Mouse (Mus musculus): ENCODE data around the gene Tmprss13. TPM values are rescaled to one million over a fixed set of nuclear protein-coding genes. Genes with fewer than 3 reads are reported as not detected.

The Tmprss13 gene
- total and polyA plus RNA-seq, 3 experiments: not detected

DNA sequence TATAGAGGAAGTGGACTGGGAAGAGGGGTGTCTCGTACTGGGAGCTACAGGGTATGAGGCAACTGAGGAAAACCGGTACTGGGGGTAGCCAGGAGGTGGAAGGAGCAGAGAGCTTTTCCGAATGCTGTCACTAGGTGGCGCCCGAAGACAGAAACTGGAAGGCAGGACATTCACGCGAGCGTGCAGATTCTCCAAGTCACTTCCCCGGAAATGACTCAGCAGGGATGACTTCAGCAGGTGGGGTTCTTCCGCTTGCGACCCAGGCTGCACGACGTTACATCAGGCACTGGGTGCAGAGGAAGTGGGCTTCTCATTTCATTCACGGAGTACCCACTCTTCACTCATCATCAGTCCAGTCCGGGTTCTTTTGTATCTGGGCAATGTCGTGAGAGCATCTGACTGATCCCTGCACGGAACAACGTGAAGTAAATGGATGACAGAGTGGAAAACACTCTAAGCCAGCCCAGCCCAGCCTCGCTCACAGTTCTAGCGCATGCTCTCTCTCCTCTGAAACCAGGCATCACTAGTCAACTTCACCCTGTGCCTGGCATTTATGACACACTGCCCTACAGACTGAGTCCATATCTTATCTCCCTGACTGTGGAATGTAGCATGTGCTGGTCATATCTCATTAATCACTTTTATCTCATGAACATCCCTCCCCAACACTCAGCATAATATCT lies 18.3 kb upstream of the Tmprss13 start:
- H3K36me3 ChIP-seq (replicated peaks in 1 of 2; ENCODE audit: control insufficient read depth in 1 of 2, insufficient read depth in 1 of 2, low read length in 1 of 2): no peaks in the 10 kb centered on the region
- H3K9me3 ChIP-seq (replicated peaks; ENCODE audit: low read length): no peaks in the 10 kb centered on the region
- peak overlapping the region; percentile 27; the same call in 1 of the 2 replicates for H3K4me2 ChIP-seq (ENCODE audit: insufficient read depth, low read depth, poor library complexity, severe bottlenecking)
- H3K79me2 ChIP-seq (replicated peaks; ENCODE audit: control insufficient read depth, extremely low read depth, insufficient read depth, poor library complexity, severe bottlenecking): no peaks in the 10 kb centered on the region
- in situ Hi-C loops (cut with MboI; ENCODE audit: low pct_ligation_motif_present, low pct_unique_long_range_greater_than_20kb, low sequenced_read_pairs) (loop anchor here (5.0 to 10.0 kb wide), 2 partner anchors 92 to 224 kb away; no protein-coding TSS in a partner anchor), dilution Hi-C loops (cut with MboI; ENCODE audit: extremely low pct_ligation_motif_present, extremely low pct_unique_long_range_greater_than_20kb, low sequenced_read_pairs) (no loop called here)
- H3K27me3 ChIP-seq (replicated peaks): no peaks in the 10 kb centered on the region
- peak overlapping the region; percentile 61 for H3K27ac ChIP-seq (ENCODE audit: insufficient read depth, low read depth)
- peak overlapping the region; percentile 20; the same call in 1 of the 2 replicates for H3K9ac ChIP-seq (ENCODE audit: insufficient read depth, low read depth)
- peak overlapping the region in 2 of 3 experiments; percentile 6 to 46 for H3K4me3 ChIP-seq (replicated peaks in 1 of 3; ENCODE audit: low read depth in 2 of 3, low read length in 2 of 3, poor library complexity in 1 of 3)
- DNase-seq (ENCODE audit: extremely low read depth): peak; percentile 96
- H3K4me1 ChIP-seq (ENCODE audit: control insufficient read depth in 1 of 2, insufficient read depth in 2 of 2): peaks cover 23 to 58% of the 10 kb centered on the region in 2 experiments
- TF ChIP-seq TCF12 (IDR thresholded peaks at IDR 0.05; ENCODE audit: low read depth, low read length): peak; percentile 65
- peak; percentile 68 for TF ChIP-seq HCFC1 (IDR thresholded peaks at IDR 0.05; ENCODE audit: low read depth, low read length)
- TF ChIP-seq POLR2A (IDR thresholded peaks at IDR 0.05; ENCODE audit: low read depth, low read length): peak; percentile 63
- no peak for TF ChIP-seq SIN3A (IDR thresholded peaks at IDR 0.05; ENCODE audit: low read length)
- TF ChIP-seq MEF2A (IDR thresholded peaks at IDR 0.05; ENCODE audit: borderline replicate concordance, low read depth, low read length): peak; percentile 54; the same call in 1 of the 2 replicates
- peak; percentile 77 for TF ChIP-seq SMC3 (IDR thresholded peaks at IDR 0.05; ENCODE audit: low read depth, low read length)
- TF ChIP-seq RAD21 (IDR thresholded peaks at IDR 0.05; ENCODE audit: low read depth, low read length): peak; percentile 89
- no peak for TF ChIP-seq PAX5 (IDR thresholded peaks at IDR 0.05; ENCODE audit: low read length)
- peak; percentile 79 for TF ChIP-seq JUND (conservative IDR thresholded peaks at IDR 0.05; ENCODE audit: low read depth, low read length)
- TF ChIP-seq MAZ (IDR thresholded peaks at IDR 0.05; ENCODE audit: low read depth, low read length): no peak
- peak; percentile 94 for TF ChIP-seq BHLHE40 (IDR thresholded peaks at IDR 0.05; ENCODE audit: low read depth, low read length)
- TF ChIP-seq RCOR1 (conservative IDR thresholded peaks at IDR 0.05; ENCODE audit: low read depth, low read length): no peak
- no peak for TF ChIP-seq GABPA (IDR thresholded peaks at IDR 0.05; ENCODE audit: insufficient replicate concordance, low read depth, low read length)
- TF ChIP-seq ZKSCAN1 (IDR thresholded peaks at IDR 0.05; ENCODE audit: borderline replicate concordance, low read depth, low read length): no peak
- no peak for TF ChIP-seq CHD1 (IDR thresholded peaks at IDR 0.05; ENCODE audit: low read depth, low read length)
- peak; percentile 64; the same call in 1 of the 2 replicates for TF ChIP-seq MAX (IDR thresholded peaks at IDR 0.05; ENCODE audit: low read length)
- no peak for TF ChIP-seq KAT2A (IDR thresholded peaks at IDR 0.05; ENCODE audit: insufficient replicate concordance, low read length)
- no peak for TF ChIP-seq EP300 (IDR thresholded peaks at IDR 0.05; ENCODE audit: low read length)
- peak; percentile 92 for TF ChIP-seq MAFK (IDR thresholded peaks at IDR 0.05; ENCODE audit: insufficient replicate concordance, low read length)
- peak; percentile 61; the same call in 1 of the 2 replicates for TF ChIP-seq MYC (IDR thresholded peaks at IDR 0.05; ENCODE audit: low read depth, low read length)
- TF ChIP-seq IRF4 (IDR thresholded peaks at IDR 0.05; ENCODE audit: low read depth, low read length): peak; percentile 77
- no peak for TF ChIP-seq POLR2AphosphoS2 (IDR thresholded peaks at IDR 0.05; ENCODE audit: low read depth, low read length)
- no peak for TF ChIP-seq NELFE (IDR thresholded peaks at IDR 0.05; ENCODE audit: low read depth, low read length)
- TF ChIP-seq ELF1 (IDR thresholded peaks at IDR 0.05; ENCODE audit: low read depth, low read length): peak; percentile 79
- peak; percentile 92 for TF ChIP-seq ETS1 (conservative IDR thresholded peaks at IDR 0.05; ENCODE audit: low read depth, low read length)
- peak; percentile 78 for TF ChIP-seq JUN (IDR thresholded peaks at IDR 0.05; ENCODE audit: insufficient read depth, low read depth, low read length)
- 0 out of 2 replicates have a peak, but pooled peaks have one; percentile 11 for TF ChIP-seq ZC3H11A (IDR thresholded peaks at IDR 0.05; ENCODE audit: low read depth, low read length)
- TF ChIP-seq ZNF384 (IDR thresholded peaks at IDR 0.05; ENCODE audit: low read depth, low read length): no peak
- no peak for TF ChIP-seq USF1 (IDR thresholded peaks at IDR 0.05; ENCODE audit: low read depth, low read length)
- TF ChIP-seq MXI1 (IDR thresholded peaks at IDR 0.05; ENCODE audit: low read depth, low read length): no peak
- no peak for TF ChIP-seq USF2 (conservative IDR thresholded peaks at IDR 0.05; ENCODE audit: low read depth, low read length)
- no peak for TF ChIP-seq E2F4 (IDR thresholded peaks at IDR 0.05; ENCODE audit: insufficient replicate concordance, low read depth, low read length)
- 0 out of 2 replicates have a peak, but pooled peaks have one; percentile 30 for TF ChIP-seq TBP (conservative IDR thresholded peaks at IDR 0.05; ENCODE audit: low read depth, low read length)
- no peak for TF ChIP-seq ZMIZ1 (IDR thresholded peaks at IDR 0.05; ENCODE audit: low read depth, low read length)
- no peak for TF ChIP-seq UBTF (IDR thresholded peaks at IDR 0.05; ENCODE audit: low read depth, low read length)
- TF ChIP-seq CHD2 (IDR thresholded peaks at IDR 0.05; ENCODE audit: low read length): peak; percentile 65; the same call in 1 of the 2 replicates
- TF ChIP-seq NRF1 (IDR thresholded peaks at IDR 0.05; ENCODE audit: low read depth, low read length): peak; percentile 64
- TF ChIP-seq CTCF (conservative IDR thresholded peaks at IDR 0.05 in 1 of 2, IDR thresholded peaks at IDR 0.05 in 1 of 2; ENCODE audit: low read depth in 2 of 2, low read length in 2 of 2): peak; percentile 75 to 86

All from CH12.LX (cell line).